Mouse (Mus musculus): Measurements from ENCODE around the gene Luzp1.

Luzp1 gene

DNA sequence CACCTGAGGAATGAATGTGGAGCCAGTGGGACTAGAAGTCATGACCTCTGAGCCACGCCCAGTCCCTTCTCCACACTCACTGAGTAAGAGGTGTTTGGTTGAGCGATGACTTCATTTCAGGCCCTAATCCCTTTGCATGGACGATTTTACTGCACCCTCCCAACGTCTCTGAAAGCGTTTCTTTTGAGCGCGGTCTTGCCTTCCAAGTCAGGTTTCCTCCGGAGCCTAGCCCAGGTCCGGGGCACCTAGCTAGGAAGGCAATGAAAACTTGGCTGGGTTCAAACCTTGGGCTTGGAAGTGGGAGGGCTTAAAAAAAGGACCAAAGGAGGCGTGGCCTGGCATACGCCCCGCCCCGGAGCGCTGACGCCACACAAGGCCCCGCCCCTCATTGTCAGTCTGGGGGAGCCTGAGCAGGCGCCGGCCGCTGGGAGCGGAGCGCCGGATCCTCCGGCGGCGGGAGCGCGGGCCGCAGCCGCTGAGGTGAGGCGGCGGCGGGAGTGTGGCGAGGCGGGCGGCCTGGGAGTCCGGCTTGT is at the start of gene Luzp1:
Luzp1 (plus strand) TSS at position 391 of the 533 bp plus-strand sequence.
- peak; percentile 99 for DNase-seq

DNA sequence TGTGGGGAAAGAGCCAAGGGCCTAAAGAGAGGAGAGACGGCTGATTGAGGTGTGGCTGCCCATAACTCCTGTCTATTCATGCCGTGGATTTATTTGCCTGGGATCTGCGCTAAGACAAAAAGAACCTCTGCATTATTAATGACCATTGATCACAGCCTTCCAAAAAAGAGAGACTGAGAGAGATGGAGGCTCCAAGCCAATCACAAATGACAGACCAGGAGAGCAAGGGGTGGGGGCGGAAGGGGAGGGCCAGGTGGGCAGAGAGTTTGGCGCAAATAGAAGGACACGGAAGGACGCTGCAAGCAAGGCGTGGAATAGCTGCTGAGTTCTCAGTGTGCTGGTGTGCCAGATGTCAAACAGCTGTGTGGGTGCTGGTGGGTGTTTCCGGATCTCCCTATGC is 46.3 kb upstream of the Luzp1 start, which contains the start of gene Htr1d:
Htr1d (plus strand) TSS at position 301 of the 400 bp plus-strand sequence.
- no peak for DNase-seq

DNA sequence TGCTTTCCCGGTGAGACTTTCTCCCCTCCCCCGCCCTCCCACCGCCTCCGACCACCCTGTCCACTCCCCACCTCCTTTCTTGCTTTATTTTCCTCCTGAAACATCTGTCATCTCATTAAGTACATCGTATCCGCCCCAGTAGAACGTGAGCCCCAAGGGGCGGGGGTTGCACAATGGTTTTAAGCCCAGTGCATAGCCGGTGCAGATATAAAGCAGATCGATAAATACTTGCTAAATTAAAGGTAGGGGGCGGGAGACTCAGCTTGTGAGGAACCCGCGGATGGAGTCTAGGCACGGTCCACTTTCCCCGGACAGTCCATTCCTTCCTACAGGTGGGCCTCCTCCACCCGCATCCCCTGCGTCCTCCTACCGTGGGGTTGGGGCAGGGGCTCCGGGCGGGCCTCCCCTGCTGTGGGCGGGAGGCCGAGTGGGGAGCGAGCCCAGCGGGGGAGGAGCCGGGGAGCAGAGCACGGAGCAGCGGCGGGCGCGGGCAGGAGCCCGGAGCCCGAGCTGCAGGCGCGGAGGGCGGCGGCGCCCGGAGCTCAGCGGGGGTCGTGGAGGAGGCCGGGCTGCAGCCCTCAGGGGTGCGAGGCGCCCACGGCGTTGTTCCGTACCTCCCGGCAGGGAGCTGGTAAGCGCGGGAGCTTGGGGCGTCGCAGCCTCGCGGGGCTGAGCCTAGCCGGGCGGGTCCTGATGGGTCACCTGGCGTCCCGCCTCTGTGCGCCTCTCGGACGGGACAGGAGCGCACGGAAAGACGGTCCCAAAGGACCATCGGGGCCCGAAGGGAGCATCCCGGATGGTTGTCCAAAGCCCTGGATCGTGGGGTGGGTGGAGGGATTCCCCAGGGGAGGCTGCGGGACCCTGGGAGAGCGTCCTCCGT is 45.2 kb upstream of the Luzp1 start:
- no peak for DNase-seq

DNA sequence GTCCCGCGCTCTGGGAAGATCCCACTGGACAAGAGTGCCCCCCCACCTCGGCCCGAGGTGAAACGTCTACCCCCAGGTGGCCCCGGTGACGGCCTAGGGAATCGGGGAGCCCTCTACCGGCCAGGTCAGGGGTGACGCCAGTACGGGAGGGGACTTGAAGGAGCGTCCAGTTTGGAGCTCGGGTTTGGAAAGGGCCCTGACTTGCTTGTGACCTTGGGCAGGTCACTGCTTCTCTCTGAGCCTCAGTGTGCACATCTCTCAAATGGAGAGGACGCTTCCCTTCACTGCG is 44.6 kb upstream of the Luzp1 start:
- DNase-seq, result no peak

DNA sequence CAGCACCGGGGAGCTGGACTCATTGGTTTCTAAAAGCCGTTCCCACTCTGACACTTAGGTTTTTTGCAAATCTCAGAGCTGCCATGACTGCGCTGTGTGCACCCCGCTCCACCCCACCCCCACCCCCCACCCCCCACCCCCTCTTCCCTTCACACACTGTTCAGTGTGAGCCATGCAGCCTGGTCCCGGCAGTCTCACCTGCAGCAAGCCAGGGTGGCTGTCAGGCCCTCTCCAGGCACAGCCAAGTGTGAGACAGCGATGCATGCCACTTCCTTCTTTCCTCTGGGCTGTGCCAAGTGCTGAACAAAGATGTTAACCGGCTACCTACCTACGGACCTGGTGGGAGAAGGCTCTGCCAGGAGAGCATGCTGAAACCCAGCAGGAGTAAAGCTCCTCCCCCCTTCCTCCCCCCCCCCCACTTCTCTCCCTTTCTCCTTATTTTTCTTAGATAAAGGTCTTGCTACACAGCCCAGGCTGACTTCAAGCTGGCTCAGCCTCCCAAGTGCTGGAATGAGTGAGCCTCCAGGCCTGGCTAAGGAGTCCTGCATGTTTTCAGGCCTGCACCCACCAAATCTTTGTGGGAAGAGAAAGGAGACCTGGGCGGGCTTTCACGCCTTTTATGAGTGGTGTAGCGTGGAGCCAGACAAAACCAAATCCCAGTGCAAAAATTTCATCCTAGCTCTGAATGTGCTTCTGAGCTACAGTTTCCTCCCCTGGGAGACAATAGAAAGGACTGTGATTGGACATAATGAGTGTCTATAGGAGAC is 38.8 kb upstream of the Luzp1 start:
- DNase-seq, result peak; percentile 92

DNA sequence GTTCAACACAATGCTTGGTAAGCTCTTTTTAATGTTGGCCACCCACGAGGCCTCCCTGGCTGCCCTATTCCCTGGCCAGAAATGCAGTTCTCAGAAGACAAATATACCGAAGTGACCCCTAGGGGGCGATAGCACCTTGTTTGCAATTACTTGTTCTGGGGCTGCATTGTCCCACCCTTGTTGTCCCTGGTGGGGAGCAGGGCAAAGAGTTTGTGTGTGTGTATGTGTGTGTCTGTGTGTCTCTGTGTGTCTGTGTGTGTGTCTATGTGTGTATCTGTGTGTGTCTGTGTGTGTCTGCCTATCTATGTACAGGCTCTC is 38.2 kb upstream of the Luzp1 start:
- DNase-seq, result no peak

DNA sequence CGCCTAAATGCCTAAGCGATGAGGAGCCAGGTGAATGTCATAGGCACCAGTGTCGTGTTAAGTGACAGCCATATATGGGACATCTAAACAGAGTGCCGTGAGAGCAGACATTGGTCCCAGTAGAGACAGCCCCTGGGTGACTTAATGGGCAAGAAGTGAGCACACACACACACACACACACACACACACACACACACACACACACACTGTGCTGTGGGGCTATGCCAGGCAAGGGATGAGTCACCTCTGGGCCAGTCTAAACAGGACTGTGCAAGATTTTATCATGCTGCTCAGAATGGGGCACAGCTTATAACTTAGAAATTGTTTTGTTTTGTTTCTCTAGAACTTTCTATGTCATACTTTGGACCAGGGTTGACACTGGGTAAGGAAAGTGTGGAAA is 35.5 kb upstream of the Luzp1 start:
- DNase-seq, result no peak

DNA sequence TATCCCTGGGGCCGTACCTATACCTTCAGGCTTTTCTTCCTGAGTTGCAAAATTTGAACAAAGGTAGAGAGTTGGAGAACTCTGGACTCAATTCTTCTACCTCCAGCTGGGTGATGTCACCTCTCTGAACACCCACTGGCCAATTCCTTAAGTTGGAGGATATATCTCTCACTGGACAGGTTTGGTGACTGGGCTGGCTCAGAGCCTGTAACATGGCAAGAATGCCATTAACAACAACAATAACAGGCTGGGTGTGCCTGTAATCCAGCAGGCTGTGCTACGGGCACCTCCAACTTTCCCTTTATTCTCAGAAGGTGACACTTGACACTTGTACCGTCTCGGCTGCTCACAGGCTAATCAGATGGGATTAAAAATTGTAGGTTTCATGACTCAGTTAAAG is 30.5 kb upstream of the Luzp1 start:
- DNase-seq, result no peak

DNA sequence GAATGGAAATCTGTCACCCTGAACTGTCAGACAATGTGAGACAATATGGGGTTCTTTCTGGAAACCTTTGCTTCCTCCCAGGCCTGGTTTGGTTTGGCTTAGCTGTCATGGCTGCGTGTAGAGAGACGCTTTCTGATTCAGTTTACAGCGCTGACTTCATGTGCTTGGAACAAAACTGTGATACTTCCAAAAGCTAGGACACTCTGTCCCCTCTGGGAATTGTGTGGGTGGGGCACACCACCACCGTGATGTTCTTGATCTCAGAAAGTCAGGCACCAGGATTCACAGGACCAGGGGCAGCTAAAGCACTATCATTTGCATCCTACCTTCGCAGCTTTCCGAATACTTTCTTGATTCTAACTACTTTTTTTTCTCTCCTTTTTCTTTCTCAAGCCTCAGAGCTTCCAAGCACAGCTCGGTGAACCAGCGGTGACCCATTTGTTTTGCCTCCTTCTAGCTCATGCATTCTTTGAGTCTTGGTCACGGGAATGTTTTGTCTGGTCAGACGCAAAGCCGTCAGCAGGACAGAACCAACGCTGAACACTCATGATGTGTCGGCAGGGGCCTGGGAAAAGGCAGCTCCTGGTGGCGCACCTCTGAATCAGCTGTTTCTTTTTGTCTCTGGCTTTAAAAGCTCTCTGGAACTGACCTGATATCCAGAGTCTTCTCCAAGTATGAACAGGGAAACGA is 28.1 kb upstream of the Luzp1 start:
- peak; percentile 93 for DNase-seq

DNA sequence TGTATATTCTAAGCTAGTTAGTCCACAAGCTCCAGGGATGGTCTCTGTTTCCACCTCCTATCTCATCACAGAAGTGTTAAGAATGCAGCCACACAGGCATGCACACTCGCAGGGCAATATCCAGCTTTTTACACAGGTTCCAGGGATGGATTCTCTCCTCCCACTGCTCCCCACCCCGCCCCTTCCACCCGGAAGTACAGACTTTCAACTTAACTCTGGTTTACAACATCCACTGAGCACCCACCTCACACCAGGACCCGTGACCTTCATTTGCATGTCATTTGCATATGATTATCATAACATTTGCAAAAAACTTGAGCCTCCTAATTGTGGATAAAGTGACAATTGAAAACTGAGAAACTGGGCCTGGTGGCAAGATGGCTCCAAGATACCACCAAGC is 25.0 kb upstream of the Luzp1 start:
- DNase-seq, result no peak

DNA sequence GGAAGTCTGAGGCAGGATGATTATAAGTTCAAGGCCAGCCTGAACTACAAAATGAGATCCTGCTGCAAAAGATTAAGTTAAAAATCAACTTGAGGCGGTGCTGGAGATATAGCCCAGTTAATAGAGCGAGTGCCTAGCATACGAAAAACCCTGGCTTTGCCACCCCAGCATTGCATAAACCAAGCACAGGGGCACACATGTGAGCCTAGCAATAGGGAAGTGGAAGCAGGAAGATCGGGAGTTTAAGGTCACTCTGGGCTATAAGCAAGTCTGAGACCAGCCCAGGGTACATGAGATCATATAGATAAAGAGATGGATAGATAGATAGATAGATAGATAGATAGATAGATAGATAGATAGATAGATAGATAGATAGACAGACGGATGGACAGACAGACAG is 19.8 kb upstream of the Luzp1 start:
- DNase-seq, result peak; percentile 89

DNA sequence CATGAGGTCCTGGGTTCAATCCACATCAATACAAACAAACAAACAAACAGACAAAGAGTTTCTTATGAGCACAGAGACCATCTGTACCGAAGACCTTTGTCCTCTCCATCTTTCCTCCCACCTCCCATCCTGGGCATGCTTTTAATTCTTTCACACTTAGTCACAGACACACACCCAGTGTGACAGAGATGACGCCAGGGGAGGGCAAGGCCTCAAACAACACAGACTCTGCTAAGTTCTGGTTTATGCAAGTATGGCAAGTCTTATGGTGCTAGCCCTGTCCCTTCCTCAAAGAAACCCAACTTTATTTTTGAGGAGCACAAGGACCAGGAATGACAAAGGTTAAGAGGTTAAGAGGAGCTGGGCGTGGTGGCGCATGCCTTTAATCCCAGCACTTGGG is 19.3 kb upstream of the Luzp1 start:
- DNase-seq, result no peak

DNA sequence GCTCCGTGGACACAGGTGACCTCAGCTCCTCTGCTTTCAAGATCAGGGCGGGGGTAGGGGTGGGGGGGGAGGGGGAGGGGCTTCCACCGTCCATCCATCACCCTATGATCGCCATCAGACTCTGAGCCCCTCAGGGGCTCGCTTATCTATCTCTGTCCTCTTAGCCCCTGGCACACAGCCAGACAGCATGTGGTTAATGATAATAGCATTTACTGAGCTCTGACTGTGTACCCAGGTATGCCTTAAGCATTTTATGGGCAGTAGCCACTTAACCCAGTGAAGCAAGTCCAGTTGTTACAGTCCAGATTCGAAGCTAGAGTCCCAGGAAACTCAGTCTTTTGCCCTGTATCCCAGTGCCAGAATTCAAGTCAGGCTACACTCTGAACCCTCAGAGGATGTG is 18.0 kb upstream of the Luzp1 start:
- no peak for DNase-seq

DNA sequence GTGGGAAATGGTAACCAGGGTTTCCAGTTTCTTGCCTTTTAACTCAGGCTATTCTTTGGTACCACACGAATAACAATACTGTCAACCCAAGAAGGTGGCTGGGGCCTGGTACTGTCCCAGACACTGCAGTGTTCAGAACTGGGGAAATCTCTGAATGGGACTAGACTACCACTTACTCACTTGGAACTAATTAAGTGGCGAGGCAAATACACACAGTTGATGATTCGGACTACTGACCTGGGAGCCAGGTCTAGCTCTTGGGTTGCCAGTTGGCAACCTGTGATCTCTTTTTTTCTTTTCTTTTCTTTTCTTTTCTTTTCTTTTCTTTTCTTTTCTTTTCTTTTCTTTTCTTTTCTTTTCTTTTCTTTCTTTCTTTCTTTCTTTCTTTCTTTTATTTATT is 17.3 kb upstream of the Luzp1 start:
- DNase-seq, result no peak

DNA sequence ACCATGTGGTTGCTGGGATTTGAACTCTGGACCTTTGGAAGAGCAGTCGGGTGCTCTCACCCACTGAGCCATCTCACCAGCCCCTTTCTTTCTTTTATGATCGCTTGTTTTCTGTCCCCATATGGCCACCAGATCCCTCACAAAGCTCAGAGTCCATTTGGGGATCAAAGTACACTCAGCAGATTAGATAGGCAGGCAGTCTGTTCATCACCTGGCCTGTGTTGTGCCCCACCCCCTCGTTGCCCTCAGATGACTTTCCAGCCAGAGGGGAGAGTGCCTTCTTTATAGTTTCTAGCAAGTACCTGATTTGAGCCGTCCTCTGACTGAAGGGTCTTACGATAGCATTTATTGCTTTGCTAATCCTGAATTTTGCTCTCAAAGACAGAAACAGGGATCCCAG is 16.8 kb upstream of the Luzp1 start:
- no peak for DNase-seq

DNA sequence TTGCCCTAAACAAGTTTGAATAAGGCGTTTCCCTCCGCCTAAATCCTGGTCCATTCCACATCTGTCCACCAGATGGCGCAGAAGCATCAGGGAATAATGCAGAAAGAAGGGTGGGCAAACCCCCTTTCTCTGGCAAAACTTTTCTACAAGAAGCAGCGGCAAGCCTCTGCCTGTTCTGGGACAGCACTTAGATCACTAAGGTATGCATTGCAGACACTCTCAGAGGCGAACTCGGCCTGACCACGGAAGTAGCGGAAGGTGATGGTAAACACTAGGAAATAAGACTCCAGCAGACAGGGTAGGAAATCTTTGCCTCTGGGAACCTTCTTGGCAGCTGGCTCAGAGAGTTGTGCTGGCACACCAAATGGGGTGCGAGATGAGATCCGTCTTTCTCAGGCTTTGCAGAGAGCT is 14.7 kb upstream of the Luzp1 start:
- DNase-seq, result peak; percentile 96

DNA sequence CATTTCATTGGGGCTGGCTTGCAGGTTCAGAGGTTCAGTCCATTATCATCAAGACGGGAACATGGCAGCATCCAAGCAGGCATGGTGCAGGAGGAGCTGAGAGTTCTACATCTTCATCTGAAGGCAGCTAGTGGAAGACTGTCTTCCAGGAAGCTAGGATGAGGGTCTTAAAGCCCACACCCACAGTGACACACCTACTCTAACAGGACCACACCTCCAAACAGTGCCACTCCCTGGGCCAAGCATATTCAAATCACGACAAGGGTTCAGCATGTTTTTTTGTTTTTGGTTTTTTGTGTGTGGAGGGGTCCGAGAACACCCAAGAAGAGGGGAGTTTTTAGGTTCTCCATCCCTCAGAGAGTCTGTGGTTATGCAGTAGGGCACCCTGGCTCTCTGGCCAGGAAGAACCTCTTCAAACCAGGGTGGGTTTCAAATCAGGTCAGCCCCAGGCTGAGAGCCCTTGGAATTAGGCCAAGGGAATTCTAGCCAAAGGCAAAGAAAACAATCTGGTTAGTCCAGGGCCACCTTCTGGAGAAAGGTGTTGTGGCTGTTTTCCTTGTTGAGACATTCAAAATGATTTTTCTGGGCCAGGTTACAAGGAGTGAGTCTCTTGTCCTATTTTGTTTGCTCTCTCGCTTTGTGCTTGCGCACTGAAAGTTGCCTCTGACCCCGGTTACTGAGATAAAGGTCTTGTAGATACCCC is 12.9 kb upstream of the Luzp1 start:
- peak; percentile 84 for DNase-seq

DNA sequence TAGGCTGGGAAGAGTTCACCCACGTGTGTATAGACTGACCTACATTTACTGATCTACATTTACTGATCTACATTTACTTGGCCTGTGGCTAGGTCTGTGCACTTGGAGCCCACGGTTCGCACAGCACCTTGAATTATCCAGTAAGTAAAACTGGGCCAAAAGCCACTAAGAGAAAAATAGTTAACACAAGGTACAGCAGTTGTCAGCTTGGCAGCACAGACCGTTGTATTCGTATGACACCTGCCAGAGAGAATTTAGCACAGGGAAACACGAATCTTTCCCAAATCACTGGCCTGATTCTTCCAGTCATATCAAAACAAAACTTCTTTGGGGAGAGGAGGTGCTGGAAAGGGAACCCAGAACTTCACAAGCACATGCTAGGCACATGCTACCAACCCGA is 11.3 kb upstream of the Luzp1 start:
- peak; percentile 61 for DNase-seq

DNA sequence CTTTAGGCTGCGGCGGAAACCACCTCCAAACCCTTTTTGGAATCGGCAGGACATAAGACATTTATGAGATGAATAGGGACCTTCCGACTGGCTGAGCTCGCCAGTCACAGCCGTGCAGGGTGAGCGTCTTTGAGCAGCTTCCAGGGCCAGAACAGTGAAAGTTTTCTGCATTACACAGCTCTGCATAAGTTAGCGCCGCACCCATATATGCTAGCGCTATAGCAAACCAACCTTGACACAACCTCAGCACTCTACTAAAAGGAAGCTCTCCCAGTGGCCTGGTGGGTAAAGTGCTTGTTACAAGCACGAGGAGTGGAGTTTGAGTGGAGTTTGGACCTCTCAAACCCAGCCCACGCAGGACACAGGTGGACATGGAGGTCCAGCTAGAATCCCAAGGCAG is 10.4 kb upstream of the Luzp1 start:
- DNase-seq, result peak; percentile 85

DNA sequence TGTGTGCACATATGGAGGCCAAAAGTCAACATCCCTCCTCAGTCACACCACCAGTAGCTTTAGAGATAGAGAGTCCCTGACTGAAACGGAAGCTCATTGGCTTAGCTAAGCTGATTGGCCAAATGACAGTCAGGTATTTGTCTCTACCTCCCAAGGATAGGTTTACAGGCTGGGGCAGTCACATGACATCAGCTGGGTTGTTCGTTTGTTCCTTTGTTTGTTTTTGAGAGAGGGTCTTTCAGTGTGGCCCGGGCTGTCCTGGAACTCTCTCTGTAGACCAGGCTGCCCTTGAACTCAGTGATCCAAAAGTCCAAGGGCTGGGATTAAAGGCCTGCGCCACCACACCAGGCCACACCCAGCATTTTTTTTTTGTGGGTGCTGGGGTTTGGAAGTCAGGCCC is 8.4 kb upstream of the Luzp1 start:
- peak; percentile 77 for DNase-seq

DNA sequence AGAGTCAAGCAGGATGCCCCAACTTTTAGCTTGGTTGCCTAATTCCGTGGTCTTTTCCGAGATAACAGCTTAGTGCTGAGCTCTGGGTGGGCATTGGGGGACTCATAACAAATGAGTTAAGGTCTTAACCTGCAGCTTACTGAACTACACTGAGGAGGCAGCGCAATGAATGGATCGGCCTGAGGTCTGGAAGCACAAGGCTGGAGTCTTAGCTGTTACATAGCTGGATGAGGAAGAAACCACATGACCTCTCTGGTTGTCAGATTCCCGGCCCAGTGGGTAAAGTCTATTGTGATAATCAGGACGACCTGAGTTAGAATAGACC is 7.8 kb upstream of the Luzp1 start:
- no peak for DNase-seq

DNA sequence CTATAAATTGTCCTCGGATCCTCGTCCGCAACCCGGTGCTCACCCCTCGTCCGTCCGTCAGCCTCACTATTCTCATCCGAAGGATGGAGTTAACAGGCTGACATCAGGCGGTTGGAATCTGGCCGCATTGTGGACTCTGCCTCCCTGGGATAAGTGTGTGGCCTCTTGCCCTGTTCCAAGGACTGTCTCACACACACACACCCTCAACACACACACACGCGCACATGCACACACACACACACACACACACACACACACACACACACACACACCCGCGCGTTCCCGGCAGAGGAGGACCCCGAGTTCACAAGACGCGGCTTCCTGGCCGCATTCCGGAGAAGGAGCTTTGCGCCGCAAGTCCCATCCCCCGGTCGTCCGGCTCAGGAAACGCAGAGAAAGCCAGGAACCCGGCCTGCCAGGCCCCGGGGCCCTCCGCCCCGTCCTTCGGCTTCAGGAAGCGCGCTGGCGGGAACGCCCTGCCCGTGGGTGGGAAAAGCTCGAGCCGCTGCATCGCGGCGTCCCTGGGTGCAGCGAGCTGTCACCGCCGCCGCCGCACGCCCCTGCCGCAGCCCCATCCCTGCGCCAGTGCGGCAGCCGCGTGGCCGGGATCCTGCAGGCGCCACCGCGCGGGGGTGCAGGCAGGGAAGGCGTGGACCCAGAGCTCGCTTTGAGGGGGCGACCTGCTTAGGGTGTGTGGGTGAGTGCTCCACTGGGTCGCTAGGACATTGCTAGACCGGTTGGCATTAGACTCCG is 7.3 kb upstream of the Luzp1 start, which contains the start of gene 6030445D17Rik:
6030445D17Rik (plus strand) TSS at position 165 of the 753 bp plus-strand sequence.
- peak; percentile 99 for DNase-seq

Data from heart, adult 11 months (tissue).